Mouse (Mus musculus): ENCODE data around the gene Hdac5.

GRCm38 (mm10) chr11:102146531-102146930, 83.4 kb downstream of the Hdac5 start:
- TF ChIP-seq CTCF (IDR thresholded peaks at IDR 0.05; ENCODE audit: low read depth, low read length) (no peak), POLR2A (IDR thresholded peaks at IDR 0.05; ENCODE audit: borderline replicate concordance, low read depth, low read length) (no peak)
